Mouse (Mus musculus) embryonic fibroblast, embryonic 13.5 days (primary cell): ENCODE results near the gene Actn4. TPM values are rescaled to one million over a fixed set of nuclear protein-coding genes. Genes with fewer than 3 reads are reported as not detected.

Source experiments
- H3K27ac ChIP-seq: 2 replicates; pipeline ENCODE4 v1.5.1; 2012; ENCODE audit warnings: low read length, control low read depth, inconsistent platforms; ENCODE audit not compliant: insufficient read depth
- H3K4me1 ChIP-seq: 2 replicates; pipeline ENCODE4 v1.6.1; 2011; ENCODE audit warnings: low read length; ENCODE audit not compliant: control insufficient read depth, insufficient read depth
- H3K4me3 ChIP-seq: 2 replicates; pipeline ENCODE4 v1.5.1; 2011; ENCODE audit warnings: mild to moderate bottlenecking, control low read depth, low read length; ENCODE audit not compliant: insufficient read depth
- CTCF ChIP-seq: IDR thresholded peaks from 2 replicates; pipeline ENCODE4 v1.5.1; 2011; ENCODE audit warnings: mild to moderate bottlenecking, control low read depth, low read length, moderate library complexity, borderline replicate concordance; ENCODE audit not compliant: insufficient read depth
- POLR2A ChIP-seq: IDR thresholded peaks from 2 replicates; pipeline ENCODE4 v1.6.1; 2011; ENCODE audit warnings: low read depth, mild to moderate bottlenecking, control low read depth, low read length, moderate library complexity
- polyA plus RNA-seq: library from polyadenylated mRNA; stranded (reverse); fragments of >200 nt; gene quantifications from 2 replicates; pipeline ENCODE4 v1.2.4, GENCODE M21; 2011; ENCODE audit warnings: low read depth; ENCODE audit not compliant: missing spikeins, insufficient read length

The Actn4 gene
- polyA plus RNA-seq, 1 experiment: 446 TPM

DNA sequence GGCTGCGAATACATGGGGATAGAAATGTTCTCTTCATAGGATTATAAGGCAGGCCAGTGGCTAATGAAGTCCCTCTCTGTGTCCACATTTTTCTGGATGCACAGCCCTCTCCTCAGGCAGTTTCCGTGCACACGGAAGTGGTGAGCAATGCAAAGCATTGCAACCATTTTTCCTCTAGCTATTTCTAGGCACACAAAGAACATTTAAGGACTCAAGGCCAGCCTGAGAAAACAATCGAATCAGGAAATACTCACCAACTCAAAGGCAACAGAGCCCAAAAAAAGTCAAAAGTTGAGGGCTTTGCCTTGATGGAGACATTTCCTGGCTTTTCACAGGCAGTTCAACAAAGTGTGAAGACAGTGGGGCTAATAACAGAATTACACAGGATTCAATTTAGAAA is 21.0 kb downstream of the Actn4 start:
- Histone ChIP-seq H3K4me3 (no peak overlapping the region), H3K27ac (peak overlapping the region; percentile 86), H3K4me1 (peaks cover 53% of the 10 kb centered on the region)
- TF ChIP-seq POLR2A: no peak
- no peak for TF ChIP-seq CTCF

DNA sequence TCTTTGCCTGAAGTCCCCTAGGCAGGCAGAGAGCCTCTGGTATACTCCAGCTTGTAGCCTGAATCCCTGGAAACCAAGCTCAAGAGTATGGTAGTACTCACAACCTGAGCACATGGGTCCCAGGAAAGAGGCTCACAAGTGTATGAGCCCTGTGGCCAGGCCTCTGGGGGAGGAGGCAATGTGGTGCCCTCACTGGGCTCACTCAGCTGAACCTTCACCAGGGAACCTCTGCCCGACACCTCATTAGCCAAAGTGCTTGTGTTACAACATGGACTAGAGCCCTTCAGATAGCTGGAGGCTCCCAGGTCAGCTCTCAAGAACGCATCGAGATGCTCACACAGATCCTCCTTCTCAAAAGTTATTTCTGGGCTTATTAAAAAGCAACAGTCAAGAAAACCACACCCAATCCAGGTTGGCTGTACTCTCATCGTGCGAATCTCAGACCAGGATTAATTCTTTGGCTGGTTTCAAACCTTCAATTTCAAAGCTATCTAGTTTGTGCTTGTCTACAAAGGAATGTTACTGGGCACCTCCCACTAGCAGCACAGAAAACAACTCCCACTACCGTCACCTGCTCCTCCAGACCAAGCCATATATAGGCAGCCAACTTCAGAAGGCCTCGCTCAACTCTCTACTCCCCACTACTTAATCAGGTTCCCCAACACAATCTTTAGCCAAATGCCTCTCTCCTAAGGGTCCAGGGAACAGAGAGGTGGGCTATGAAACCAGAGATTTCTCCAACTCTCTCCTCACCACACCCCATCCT is 22.5 kb downstream of the Actn4 start:
- peak overlapping the region; percentile 86; the same call in 1 of the 2 replicates for H3K27ac ChIP-seq
- no peak overlapping the region for H3K4me3 ChIP-seq
- TF ChIP-seq CTCF (no peak), POLR2A (no peak)
- H3K4me1 ChIP-seq: peaks cover 46% of the 10 kb centered on the region

DNA sequence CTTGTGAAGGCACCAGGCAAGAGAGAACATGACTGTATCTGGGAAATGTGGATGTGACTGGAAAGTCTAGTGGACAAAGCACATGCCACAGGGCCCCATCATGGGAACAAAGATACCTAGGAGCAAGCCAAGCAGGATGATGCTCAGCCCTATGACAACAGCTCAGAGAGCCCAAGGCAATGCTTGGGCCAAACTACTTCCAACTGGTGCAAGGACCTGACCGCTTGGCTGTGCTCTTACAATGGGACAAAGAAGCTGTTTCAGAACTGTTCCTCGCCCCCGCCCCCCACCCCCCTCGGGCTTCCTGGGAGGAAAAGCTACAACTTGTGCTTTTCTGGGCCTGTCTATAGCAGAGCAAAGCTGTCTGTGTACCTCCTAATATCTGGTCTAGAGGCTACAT is 23.5 kb downstream of the Actn4 start:
- Histone ChIP-seq H3K4me1 (peaks cover 43% of the 10 kb centered on the region), H3K4me3 (no peak overlapping the region), H3K27ac (no peak overlapping the region; the same call in 1 of the 2 replicates)
- TF ChIP-seq CTCF (no peak), POLR2A (no peak)

DNA sequence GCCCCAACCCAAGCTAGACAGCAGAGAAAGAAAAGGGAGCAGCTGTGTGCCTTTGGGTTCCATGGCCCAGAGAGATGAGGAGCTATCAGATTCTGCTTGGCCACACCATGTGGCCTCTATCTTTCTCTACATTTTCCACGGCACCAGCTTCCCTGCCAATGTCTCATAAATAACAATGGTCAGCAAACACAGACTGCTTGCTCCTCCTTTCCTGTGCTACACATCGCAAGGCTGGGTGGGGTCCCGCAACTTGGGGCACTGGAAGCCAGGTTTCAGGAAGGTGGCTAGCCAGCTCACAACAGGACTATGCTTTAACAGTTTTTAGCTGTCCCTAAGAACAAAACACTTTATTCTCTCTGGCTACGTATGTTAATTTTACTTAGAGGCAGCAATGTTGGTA is 25.4 kb downstream of the Actn4 start:
- peaks cover 44% of the 10 kb centered on the region for H3K4me1 ChIP-seq
- H3K27ac ChIP-seq: peak overlapping the region; percentile 39; the same call in 1 of the 2 replicates

DNA sequence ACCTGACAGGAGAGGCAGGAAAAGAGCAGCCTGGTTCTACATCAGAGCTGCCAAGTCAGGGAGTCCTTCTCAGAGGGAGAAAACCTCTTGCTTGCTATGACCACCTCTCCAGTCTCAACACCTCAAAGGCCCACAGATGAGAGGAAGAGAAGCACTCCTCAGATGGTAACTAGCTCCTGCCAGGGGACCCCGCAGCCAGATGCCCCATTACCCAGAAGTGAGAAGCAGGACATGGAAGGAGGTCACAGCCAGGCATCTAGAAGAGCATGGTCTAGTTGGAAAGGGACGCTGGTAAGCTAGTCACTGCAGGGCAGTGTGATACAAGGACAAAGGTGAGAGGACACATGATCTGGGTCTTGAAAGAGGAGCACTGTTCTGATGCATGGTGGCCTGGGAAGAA is 28.3 kb downstream of the Actn4 start:
- Histone ChIP-seq H3K4me1 (peaks cover 51% of the 10 kb centered on the region), H3K4me3 (no peak overlapping the region), H3K27ac (peak overlapping the region; percentile 11)
- no peak for TF ChIP-seq CTCF
- no peak for TF ChIP-seq POLR2A

More for the DNA sequence above, 25.4 kb downstream of the Actn4 start:
- TF ChIP-seq CTCF (no peak), POLR2A (no peak)
- H3K4me3 ChIP-seq: no peak overlapping the region

DNA sequence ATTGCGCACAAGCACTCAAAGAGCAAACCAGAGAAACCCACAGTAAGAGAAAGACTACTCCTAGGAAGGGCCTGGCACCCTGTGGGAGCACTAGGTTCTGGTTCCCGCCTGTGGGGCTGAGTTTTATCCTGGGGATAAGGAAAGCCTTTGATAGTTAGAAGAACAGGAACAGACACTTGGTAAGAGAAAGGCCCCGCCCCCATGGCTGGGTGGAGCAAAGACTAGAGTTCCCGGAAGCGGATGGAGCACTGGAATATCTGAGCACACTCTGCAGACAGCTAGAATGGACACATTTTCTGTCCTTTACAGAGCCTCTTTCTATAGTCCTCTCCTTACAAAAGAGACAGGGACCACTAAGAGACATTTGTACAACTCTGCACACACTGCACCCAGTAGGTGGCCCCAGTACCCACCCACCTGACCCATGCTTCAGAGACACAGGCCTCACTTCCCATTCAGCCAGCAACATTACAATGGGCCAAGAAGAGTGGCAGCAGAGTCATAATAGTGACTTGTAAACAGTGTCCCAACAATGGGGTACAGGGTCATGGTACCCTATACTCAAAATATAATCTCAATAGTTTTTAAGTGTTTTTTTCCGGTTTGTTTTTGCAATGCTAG is 29.6 kb downstream of the Actn4 start:
- Histone ChIP-seq H3K4me1 (peaks cover 48% of the 10 kb centered on the region), H3K4me3 (no peak overlapping the region), H3K27ac (peak overlapping the region; percentile 99)
- no peak for TF ChIP-seq POLR2A
- no peak for TF ChIP-seq CTCF

DNA sequence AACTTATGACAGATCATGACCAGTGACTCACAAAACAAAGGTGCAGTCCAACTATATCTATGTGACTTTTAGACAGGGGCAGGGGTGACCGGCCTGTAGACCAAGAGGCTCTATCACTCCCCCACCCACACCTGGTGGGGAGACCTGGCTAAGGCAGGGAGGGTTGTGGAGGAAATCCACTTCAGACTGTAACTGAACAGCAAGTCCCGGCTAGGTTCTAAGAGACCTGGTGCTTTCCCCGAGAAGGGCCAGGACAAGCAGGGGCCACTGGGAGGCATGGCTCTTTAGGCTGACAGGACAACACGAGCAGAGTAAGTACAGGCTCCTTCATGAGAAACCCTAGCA is 30.5 kb downstream of the Actn4 start:
- TF ChIP-seq CTCF: no peak
- TF ChIP-seq POLR2A: no peak
- H3K27ac ChIP-seq: peak overlapping the region; percentile 99
- peaks cover 42% of the 10 kb centered on the region for H3K4me1 ChIP-seq
- H3K4me3 ChIP-seq: no peak overlapping the region

DNA sequence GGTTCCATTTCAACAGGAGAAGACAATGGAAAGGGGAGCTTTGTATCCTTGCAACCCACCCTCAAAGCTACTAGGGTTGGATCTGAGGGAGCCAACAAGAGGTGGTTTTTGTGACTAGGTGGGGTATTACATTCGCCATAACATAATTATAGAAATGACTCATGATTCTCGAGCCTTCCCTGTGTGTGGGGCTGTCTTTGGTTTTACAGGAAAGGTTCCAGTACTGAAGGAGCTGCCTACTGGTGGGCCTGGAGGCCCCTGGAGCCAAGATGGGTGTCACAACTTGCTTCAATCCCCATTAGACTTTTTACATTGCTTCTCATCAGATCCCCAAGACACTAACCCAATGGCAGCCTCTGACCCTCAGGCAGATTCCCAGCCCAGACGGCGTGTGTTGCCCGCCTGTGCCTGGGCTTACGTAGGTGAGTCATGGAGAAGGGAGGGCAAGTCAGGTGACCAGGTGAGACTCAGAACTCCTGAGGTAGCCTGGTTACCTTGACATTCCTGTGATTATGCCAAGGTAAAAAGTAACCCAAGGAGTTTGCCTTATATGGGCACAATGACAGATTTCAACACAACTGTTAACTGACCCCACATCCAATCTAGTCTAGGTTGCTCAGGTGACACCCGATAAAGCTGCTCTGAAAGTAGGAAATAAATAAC is 31.0 kb downstream of the Actn4 start:
- H3K4me3 ChIP-seq: no peak overlapping the region
- H3K4me1 ChIP-seq: peaks cover 39% of the 10 kb centered on the region
- peak overlapping the region; percentile 99 for H3K27ac ChIP-seq
- TF ChIP-seq POLR2A (no peak), CTCF (no peak)

DNA sequence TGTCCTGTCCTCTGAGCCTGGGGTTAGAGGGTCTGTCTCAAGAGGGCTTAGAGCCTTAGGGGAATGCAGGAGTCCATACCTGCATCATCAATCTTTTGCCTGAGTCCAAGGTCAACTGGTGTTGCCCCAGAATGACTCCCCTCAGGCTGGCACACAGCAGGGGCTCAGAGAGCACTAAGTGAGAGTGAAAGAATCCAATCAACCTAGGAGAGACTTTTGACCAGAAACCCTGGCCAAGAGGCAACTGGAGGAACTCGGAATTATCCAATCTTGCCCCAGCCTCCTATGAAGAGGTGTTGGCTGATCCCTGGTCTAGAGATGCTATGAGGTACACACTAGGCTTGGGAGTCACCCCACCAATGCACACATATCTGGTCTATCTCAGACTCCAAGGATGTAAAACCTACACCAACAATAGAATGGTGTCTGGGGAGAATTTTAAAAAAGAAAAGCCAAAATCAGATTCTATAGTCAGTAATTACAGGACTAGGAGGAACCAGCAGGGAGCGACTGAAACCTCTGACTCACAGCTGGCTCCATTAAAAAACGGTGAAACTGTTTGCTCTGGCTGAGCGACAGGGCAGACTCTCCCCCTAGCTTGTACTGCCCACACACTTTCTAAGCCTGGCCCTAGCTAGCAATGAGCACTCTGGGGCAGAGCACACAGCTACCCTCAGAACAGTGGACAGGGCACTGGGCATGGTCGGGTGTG is 31.7 kb downstream of the Actn4 start:
- Histone ChIP-seq H3K4me1 (peaks cover 41% of the 10 kb centered on the region), H3K4me3 (no peak overlapping the region), H3K27ac (peak overlapping the region; percentile 99)
- TF ChIP-seq POLR2A (peak; percentile 40), CTCF (no peak)
